Mouse (Mus musculus) limb, embryonic 14.5 days (tissue): ENCODE data around the gene Olfr574. TPM values are rescaled to one million over a fixed set of nuclear protein-coding genes. Genes with fewer than 3 reads are reported as not detected.

ENCODE experiments used
- ATAC-seq: fragments of 200-750 bp; cut with Nextera tagmentation; 2 replicates; pipeline ENCODE4 v1.8.0; 2017; ENCODE audit warnings: low read depth, moderate number of reproducible peaks, moderate TSS enrichment; ENCODE audit not compliant: low FRiP score
- DNase-seq: peaks from one replicate; pipeline ENCODE4 v3.0.0-alpha.2; 2015; ENCODE audit warnings: low spot score
- H3K27ac ChIP-seq: fragments of 300-500 bp; sonication (generic); replicated peaks from 2 replicates; pipeline ENCODE4 v1.5.1; 2014; ENCODE audit warnings: low read depth, mild to moderate bottlenecking, low read length, moderate library complexity, mixed read lengths
- H3K27me3 ChIP-seq: fragments of 300-500 bp; sonication (generic); 2 replicates; pipeline ENCODE4 v1.6.1; 2014; ENCODE audit warnings: low read length, mixed read lengths; ENCODE audit not compliant: control insufficient read depth, insufficient read depth
- H3K36me3 ChIP-seq: fragments of 300-500 bp; sonication (generic); 2 replicates; pipeline ENCODE4 v1.6.1; 2014; ENCODE audit warnings: mild to moderate bottlenecking, low read length, moderate library complexity, mixed read lengths; ENCODE audit not compliant: control insufficient read depth, insufficient read depth
- H3K4me1 ChIP-seq: fragments of 300-500 bp; sonication (generic); 2 replicates; pipeline ENCODE4 v1.6.1; 2014; ENCODE audit warnings: antibody characterized with exemption, low read length, mixed read lengths; ENCODE audit not compliant: control insufficient read depth, insufficient read depth
- H3K4me2 ChIP-seq: fragments of 300-500 bp; sonication (generic); replicated peaks from 2 replicates; pipeline ENCODE4 v1.6.1; 2014; ENCODE audit warnings: low read depth, mild to moderate bottlenecking, low read length, moderate library complexity; ENCODE audit not compliant: severe bottlenecking
- H3K4me3 ChIP-seq: fragments of 300-500 bp; sonication (generic); replicated peaks from 2 replicates; pipeline ENCODE4 v1.5.1; 2014; ENCODE audit warnings: low read length
- H3K9ac ChIP-seq: fragments of 300-500 bp; sonication (generic); 2 replicates; pipeline ENCODE4 v1.6.1; 2014; ENCODE audit warnings: mild to moderate bottlenecking, low read depth, low read length, moderate library complexity; ENCODE audit not compliant: severe bottlenecking
- H3K9me3 ChIP-seq: fragments of 300-500 bp; sonication (generic); 2 replicates; pipeline ENCODE4 v1.6.1; 2016; ENCODE audit warnings: low read length; ENCODE audit not compliant: control insufficient read depth
- POLR2A ChIP-seq: fragments of 200-500 bp; IDR thresholded peaks from 2 replicates; pipeline ENCODE4 v1.8.0; 2012; ENCODE audit warnings: inconsistent platforms, mild to moderate bottlenecking, moderate library complexity, borderline replicate concordance; ENCODE audit not compliant: insufficient read depth, insufficient read length; ENCODE audit errors: extremely low read depth
- WGBS: fragments of 180-500 bp; shearing (Covaris S2); extraction: QIAGEN DNeasy Blood & Tissue Kit; methylation state at CpG from one replicate; pipeline ENCODE4 v1.1.7; 2014; 5-methylcytosine and 5-hydroxymethylcytosine counted together
- polyA plus RNA-seq, 2 experiments: library from polyadenylated mRNA; depleted of rRNA in 1 of 2; stranded (reverse) in 1 of 2; unstranded in 1 of 2; fragments of >200 nt; fragmentation: Nextera tagmentation in 1 of 2; extraction: Ambion mirVana in 1 of 2; gene quantifications; 2 replicates each; pipeline versions ENCODE4 v1.2.1 to v1.2.3; 2012 to 2014

The Olfr574 gene
- polyA plus RNA-seq, 2 experiments, result not detected

- DNase-seq, result no peak
- TF ChIP-seq POLR2A, result no peak
- no peak within 1 kb of the TSS for H3K9ac ChIP-seq
- ATAC-seq, result no peak
- H3K4me3 ChIP-seq, result no peak within 1 kb of the TSS
- H3K4me1 ChIP-seq, result no peaks in the 10 kb centered on the region
- no peak within 1 kb of the TSS for H3K4me2 ChIP-seq
- no peaks in the 10 kb centered on the region for H3K9me3 ChIP-seq
- H3K36me3 ChIP-seq, result no peaks in the 10 kb centered on the region
- WGBS, result 67% methylated on average over 1 of the region's 1 CpGs
- H3K27me3 ChIP-seq, result no peaks in the 10 kb centered on the region
- H3K27ac ChIP-seq, result no peak within 1 kb of the TSS
Measured at GRCm38 (mm10) chr7:102958593-102958992, 10.3 kb downstream of the Olfr574 start, which contains the start of gene Olfr575. Gene Olfr575 (minus strand): TSS chr7:102958775.

GRCm38 (mm10) chr7:102962360-102962759, 14.1 kb downstream of the Olfr574 start, which contains the start of gene Olfr576:
Gene Olfr576 (plus strand): TSS chr7:102962660.
- no peaks in the 10 kb centered on the region for H3K36me3 ChIP-seq
- WGBS, result 44% methylated on average over 2 of the region's 2 CpGs
- H3K27me3 ChIP-seq, result no peaks in the 10 kb centered on the region
- TF ChIP-seq POLR2A, result no peak
- DNase-seq, result no peak
- H3K9me3 ChIP-seq, result no peaks in the 10 kb centered on the region
- H3K4me2 ChIP-seq, result no peak within 1 kb of the TSS
- H3K4me3 ChIP-seq, result no peak within 1 kb of the TSS
- no peak within 1 kb of the TSS for H3K27ac ChIP-seq
- H3K4me1 ChIP-seq, result no peaks in the 10 kb centered on the region
- no peak within 1 kb of the TSS for H3K9ac ChIP-seq
- no peak for ATAC-seq

- no peaks in the 10 kb centered on the region for H3K9me3 ChIP-seq
- 33% methylated on average over 1 of the region's 1 CpGs for WGBS
- ATAC-seq (no peak), DNase-seq (no peak)
- H3K4me3 ChIP-seq, result no peak overlapping the region
- H3K4me2 ChIP-seq, result no peak overlapping the region
- H3K27me3 ChIP-seq, result no peaks in the 10 kb centered on the region
- no peaks in the 10 kb centered on the region for H3K4me1 ChIP-seq
- H3K27ac ChIP-seq, result no peak overlapping the region
- TF ChIP-seq POLR2A, result no peak
- H3K36me3 ChIP-seq, result no peaks in the 10 kb centered on the region
- H3K9ac ChIP-seq, result no peak overlapping the region
Measured at GRCm38 (mm10) chr7:102974399-102974798, 26.1 kb downstream of the Olfr574 start.

GRCm38 (mm10) chr7:102975843-102976242, 27.6 kb downstream of the Olfr574 start, which contains the start of gene Olfr577:
Gene Olfr577 (minus strand): TSS chr7:102975943.
- no peak within 1 kb of the TSS for H3K4me3 ChIP-seq
- H3K9ac ChIP-seq, result no peak within 1 kb of the TSS
- no peak for TF ChIP-seq POLR2A
- no peak within 1 kb of the TSS for H3K4me2 ChIP-seq
- H3K9me3 ChIP-seq, result no peaks in the 10 kb centered on the region
- 82% methylated on average over 2 of the region's 2 CpGs for WGBS
- DNase-seq (no peak), ATAC-seq (no peak)
- H3K4me1 ChIP-seq, result no peaks in the 10 kb centered on the region
- no peak within 1 kb of the TSS for H3K27ac ChIP-seq
- H3K27me3 ChIP-seq, result no peaks in the 10 kb centered on the region
- H3K36me3 ChIP-seq, result no peaks in the 10 kb centered on the region

GRCm38 (mm10) chr7:102989224-102989623, 41.0 kb downstream of the Olfr574 start, which contains the start of gene Olfr578:
Gene Olfr578 (minus strand): TSS chr7:102989324.
- Histone ChIP-seq H3K9ac (no peak within 1 kb of the TSS), H3K4me3 (no peak within 1 kb of the TSS), H3K27ac (no peak within 1 kb of the TSS), H3K4me2 (no peak within 1 kb of the TSS), H3K9me3 (no peaks in the 10 kb centered on the region), H3K27me3 (no peaks in the 10 kb centered on the region), H3K36me3 (no peaks in the 10 kb centered on the region), H3K4me1 (no peaks in the 10 kb centered on the region)
- DNase-seq (no peak), ATAC-seq (no peak)
- no peak for TF ChIP-seq POLR2A
- WGBS, result 74% methylated on average over 3 of the region's 3 CpGs

Other genes with a start within 250 kb of the Olfr574 start
- gene Olfr558, start 246.3 kb upstream of the Olfr574 start, polyA plus RNA-seq (2012; rRNA removed), result 0.87 and 0.99 TPM in 2 replicates
- 0.33 and 0.37 TPM in 2 replicates for gene Olfr558, start 246.3 kb upstream of the Olfr574 start, polyA plus RNA-seq (2014; fragmentation: Nextera tagmentation; extraction: Ambion mirVana)
- gene Olfr33, start 229.4 kb upstream of the Olfr574 start, polyA plus RNA-seq (2012; rRNA removed), result not detected in 2 replicates
- gene Olfr33, start 229.4 kb upstream of the Olfr574 start, polyA plus RNA-seq (2014; fragmentation: Nextera tagmentation; extraction: Ambion mirVana), result not detected in 2 replicates
- not detected in 2 replicates for gene Olfr559, start 221.0 kb upstream of the Olfr574 start, polyA plus RNA-seq (2012; rRNA removed)
- gene Olfr559, start 221.0 kb upstream of the Olfr574 start, polyA plus RNA-seq (2014; fragmentation: Nextera tagmentation; extraction: Ambion mirVana), result not detected in 2 replicates
- gene Olfr560, start 189.1 kb upstream of the Olfr574 start, polyA plus RNA-seq (2012; rRNA removed), result 0.04 and 0.05 TPM in 2 replicates
- gene Olfr560, start 189.1 kb upstream of the Olfr574 start, polyA plus RNA-seq (2014; fragmentation: Nextera tagmentation; extraction: Ambion mirVana), result not detected in 2 replicates
- 0.45 and 0.62 TPM in 2 replicates for gene Olfr78, start 189.0 kb upstream of the Olfr574 start, polyA plus RNA-seq (2012; rRNA removed)
- 0.07 and 0.18 TPM in 2 replicates for gene Olfr78, start 189.0 kb upstream of the Olfr574 start, polyA plus RNA-seq (2014; fragmentation: Nextera tagmentation; extraction: Ambion mirVana)
- gene Olfr561, start 177.2 kb upstream of the Olfr574 start, polyA plus RNA-seq (2012; rRNA removed), result not detected in 2 replicates
- not detected in 2 replicates for gene Olfr561, start 177.2 kb upstream of the Olfr574 start, polyA plus RNA-seq (2014; fragmentation: Nextera tagmentation; extraction: Ambion mirVana)
- not detected in 2 replicates for gene Olfr564, start 145.0 kb upstream of the Olfr574 start, polyA plus RNA-seq (2012; rRNA removed)
- gene Olfr564, start 145.0 kb upstream of the Olfr574 start, polyA plus RNA-seq (2014; fragmentation: Nextera tagmentation; extraction: Ambion mirVana), result not detected in 2 replicates
- gene Olfr566, start 89.7 kb upstream of the Olfr574 start, polyA plus RNA-seq (2012; rRNA removed), result not detected in 2 replicates
- gene Olfr566, start 89.7 kb upstream of the Olfr574 start, polyA plus RNA-seq (2014; fragmentation: Nextera tagmentation; extraction: Ambion mirVana), result not detected in 2 replicates
- not detected in 2 replicates for gene Olfr568, start 71.3 kb upstream of the Olfr574 start, polyA plus RNA-seq (2012; rRNA removed)
- not detected in 2 replicates for gene Olfr568, start 71.3 kb upstream of the Olfr574 start, polyA plus RNA-seq (2014; fragmentation: Nextera tagmentation; extraction: Ambion mirVana)
- gene Olfr569, start 57.6 kb upstream of the Olfr574 start, polyA plus RNA-seq (2012; rRNA removed), result not detected in 2 replicates
- gene Olfr569, start 57.6 kb upstream of the Olfr574 start, polyA plus RNA-seq (2014; fragmentation: Nextera tagmentation; extraction: Ambion mirVana), result not detected in 2 replicates
- gene Olfr570, start 53.9 kb upstream of the Olfr574 start, polyA plus RNA-seq (2012; rRNA removed), result not detected in 2 replicates
- not detected in 2 replicates for gene Olfr570, start 53.9 kb upstream of the Olfr574 start, polyA plus RNA-seq (2014; fragmentation: Nextera tagmentation; extraction: Ambion mirVana)
- not detected in 2 replicates for gene Olfr571, start 30.9 kb upstream of the Olfr574 start, polyA plus RNA-seq (2012; rRNA removed)
- not detected in 2 replicates for gene Olfr571, start 30.9 kb upstream of the Olfr574 start, polyA plus RNA-seq (2014; fragmentation: Nextera tagmentation; extraction: Ambion mirVana)
- gene Olfr572, start 24.1 kb upstream of the Olfr574 start, polyA plus RNA-seq (2012; rRNA removed), result not detected in 2 replicates
- not detected in 2 replicates for gene Olfr572, start 24.1 kb upstream of the Olfr574 start, polyA plus RNA-seq (2014; fragmentation: Nextera tagmentation; extraction: Ambion mirVana)
- not detected in 2 replicates for gene Olfr573-ps1, start 5.9 kb upstream of the Olfr574 start, polyA plus RNA-seq (2012; rRNA removed)
- gene Olfr573-ps1, start 5.9 kb upstream of the Olfr574 start, polyA plus RNA-seq (2014; fragmentation: Nextera tagmentation; extraction: Ambion mirVana), result not detected in 2 replicates
- not detected in 2 replicates for gene Olfr575, start 10.3 kb downstream of the Olfr574 start, polyA plus RNA-seq (2012; rRNA removed)
- gene Olfr575, start 10.3 kb downstream of the Olfr574 start, polyA plus RNA-seq (2014; fragmentation: Nextera tagmentation; extraction: Ambion mirVana), result not detected in 2 replicates
- gene Olfr576, start 14.2 kb downstream of the Olfr574 start, polyA plus RNA-seq (2012; rRNA removed), result not detected in 2 replicates
- gene Olfr576, start 14.2 kb downstream of the Olfr574 start, polyA plus RNA-seq (2014; fragmentation: Nextera tagmentation; extraction: Ambion mirVana), result not detected in 2 replicates
- gene Olfr577, start 27.5 kb downstream of the Olfr574 start, polyA plus RNA-seq (2012; rRNA removed), result not detected in 2 replicates
- not detected in 2 replicates for gene Olfr577, start 27.5 kb downstream of the Olfr574 start, polyA plus RNA-seq (2014; fragmentation: Nextera tagmentation; extraction: Ambion mirVana)
- not detected in 2 replicates for gene Olfr578, start 40.9 kb downstream of the Olfr574 start, polyA plus RNA-seq (2012; rRNA removed)
- not detected in 2 replicates for gene Olfr578, start 40.9 kb downstream of the Olfr574 start, polyA plus RNA-seq (2014; fragmentation: Nextera tagmentation; extraction: Ambion mirVana)
- not detected in 2 replicates for gene Olfr582, start 89.6 kb downstream of the Olfr574 start, polyA plus RNA-seq (2012; rRNA removed)
- gene Olfr582, start 89.6 kb downstream of the Olfr574 start, polyA plus RNA-seq (2014; fragmentation: Nextera tagmentation; extraction: Ambion mirVana), result not detected in 2 replicates
- not detected in 2 replicates for gene Olfr583, start 102.8 kb downstream of the Olfr574 start, polyA plus RNA-seq (2012; rRNA removed)
- gene Olfr583, start 102.8 kb downstream of the Olfr574 start, polyA plus RNA-seq (2014; fragmentation: Nextera tagmentation; extraction: Ambion mirVana), result not detected in 2 replicates
- not detected in 2 replicates for gene Olfr584, start 133.4 kb downstream of the Olfr574 start, polyA plus RNA-seq (2012; rRNA removed)
- gene Olfr584, start 133.4 kb downstream of the Olfr574 start, polyA plus RNA-seq (2014; fragmentation: Nextera tagmentation; extraction: Ambion mirVana), result not detected in 2 replicates
- gene Olfr585, start 149.3 kb downstream of the Olfr574 start, polyA plus RNA-seq (2012; rRNA removed), result not detected in 2 replicates
- gene Olfr585, start 149.3 kb downstream of the Olfr574 start, polyA plus RNA-seq (2014; fragmentation: Nextera tagmentation; extraction: Ambion mirVana), result not detected in 2 replicates
- not detected in 2 replicates for gene Olfr586, start 177.2 kb downstream of the Olfr574 start, polyA plus RNA-seq (2012; rRNA removed)
- gene Olfr586, start 177.2 kb downstream of the Olfr574 start, polyA plus RNA-seq (2014; fragmentation: Nextera tagmentation; extraction: Ambion mirVana), result not detected in 2 replicates
- not detected in 2 replicates for gene Olfr588-ps1, start 192.4 kb downstream of the Olfr574 start, polyA plus RNA-seq (2012; rRNA removed)
- not detected in 2 replicates for gene Olfr588-ps1, start 192.4 kb downstream of the Olfr574 start, polyA plus RNA-seq (2014; fragmentation: Nextera tagmentation; extraction: Ambion mirVana)
- not detected in 2 replicates for gene Olfr589, start 207.9 kb downstream of the Olfr574 start, polyA plus RNA-seq (2012; rRNA removed)
- gene Olfr589, start 207.9 kb downstream of the Olfr574 start, polyA plus RNA-seq (2014; fragmentation: Nextera tagmentation; extraction: Ambion mirVana), result not detected in 2 replicates
- not detected in 2 replicates for gene Olfr591, start 229.9 kb downstream of the Olfr574 start, polyA plus RNA-seq (2012; rRNA removed)
- gene Olfr591, start 229.9 kb downstream of the Olfr574 start, polyA plus RNA-seq (2014; fragmentation: Nextera tagmentation; extraction: Ambion mirVana), result not detected in 2 replicates
- gene Olfr592, start 236.3 kb downstream of the Olfr574 start, polyA plus RNA-seq (2012; rRNA removed), result not detected in 2 replicates
- gene Olfr592, start 236.3 kb downstream of the Olfr574 start, polyA plus RNA-seq (2014; fragmentation: Nextera tagmentation; extraction: Ambion mirVana), result not detected in 2 replicates